Mouse (Mus musculus) adipocyte (in vitro differentiated cells): ENCODE results near the gene Uqcr11.

Source experiments
- DNase-seq: peaks from one replicate; pipeline ENCODE4 v3.0.0-alpha.2; 2016; ENCODE audit warnings: low spot score

Uqcr11 gene

DNA sequence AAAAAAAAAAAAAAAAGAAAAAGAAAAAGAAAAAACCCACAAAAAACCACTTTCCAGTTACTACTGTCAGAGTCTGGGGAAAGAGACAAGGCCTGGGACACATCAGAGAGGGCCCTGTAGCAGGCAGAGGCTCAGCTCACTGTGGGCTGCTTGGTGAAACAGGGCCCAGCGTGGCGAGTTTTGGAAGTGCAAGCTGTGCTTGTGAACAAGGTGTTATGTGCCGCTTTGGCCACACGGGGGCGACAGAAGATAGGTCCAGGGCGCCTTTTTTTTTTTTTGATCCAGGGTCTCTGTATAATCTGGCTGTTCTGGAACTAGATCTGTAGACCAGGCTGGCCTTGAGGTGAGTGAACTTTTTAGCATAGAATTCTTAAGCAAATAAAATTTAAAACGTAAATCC is 30.5 kb downstream of the Uqcr11 start:
- DNase-seq, result peak; percentile 95

- no peak for DNase-seq
Observed at GRCm38 (mm10) chr10:80374063-80374462, 32.6 kb downstream of the Uqcr11 start.

DNA sequence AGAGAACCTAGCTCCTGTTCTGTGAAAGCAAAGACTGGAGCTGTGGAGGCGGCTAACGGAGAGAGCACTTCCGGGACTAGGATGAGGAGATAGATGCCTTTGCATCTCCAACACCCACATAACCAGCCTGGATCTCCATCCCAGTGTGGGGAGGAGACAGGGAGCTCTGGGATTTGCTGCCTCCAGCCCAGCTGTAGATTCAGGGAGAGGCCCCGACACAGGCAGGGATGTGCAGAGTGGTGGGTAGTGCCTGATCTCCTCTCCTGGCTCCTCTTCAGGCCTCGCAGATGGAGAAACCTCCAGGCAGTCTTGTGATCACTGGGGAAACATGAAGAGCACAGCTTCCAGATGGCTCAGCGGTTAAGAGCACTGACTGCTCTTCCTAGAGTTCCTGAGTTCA is 33.9 kb downstream of the Uqcr11 start:
- no peak for DNase-seq

- DNase-seq, result no peak
Observed at GRCm38 (mm10) chr10:80371983-80372382, 34.6 kb downstream of the Uqcr11 start.

GRCm38 (mm10) chr10:80371411-80371966 is 35.1 kb downstream of the Uqcr11 start:
- no peak for DNase-seq

GRCm38 (mm10) chr10:80369995-80370747 is 36.5 kb downstream of the Uqcr11 start:
- DNase-seq, result no peak

DNA sequence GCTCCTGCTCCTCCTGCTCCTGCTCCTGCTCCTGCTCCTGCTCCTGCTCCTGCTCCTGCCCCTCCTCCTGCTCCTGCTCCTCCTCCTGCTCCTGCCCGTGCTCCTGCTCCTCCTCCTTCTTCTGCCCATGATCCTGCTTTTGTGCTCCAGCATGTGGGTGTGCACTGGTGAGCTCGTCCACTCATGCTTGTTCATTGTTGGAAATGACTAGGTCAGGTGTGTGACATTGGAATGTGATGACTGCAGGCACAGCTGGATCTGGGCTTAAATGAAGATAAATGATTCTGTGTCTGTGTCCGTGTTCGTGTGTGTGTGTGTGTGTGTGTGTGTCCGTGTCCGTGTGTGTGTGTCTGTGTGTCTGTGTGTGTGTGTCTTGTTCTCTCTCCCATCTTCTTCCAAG is 38.2 kb downstream of the Uqcr11 start:
- DNase-seq, result no peak

DNA sequence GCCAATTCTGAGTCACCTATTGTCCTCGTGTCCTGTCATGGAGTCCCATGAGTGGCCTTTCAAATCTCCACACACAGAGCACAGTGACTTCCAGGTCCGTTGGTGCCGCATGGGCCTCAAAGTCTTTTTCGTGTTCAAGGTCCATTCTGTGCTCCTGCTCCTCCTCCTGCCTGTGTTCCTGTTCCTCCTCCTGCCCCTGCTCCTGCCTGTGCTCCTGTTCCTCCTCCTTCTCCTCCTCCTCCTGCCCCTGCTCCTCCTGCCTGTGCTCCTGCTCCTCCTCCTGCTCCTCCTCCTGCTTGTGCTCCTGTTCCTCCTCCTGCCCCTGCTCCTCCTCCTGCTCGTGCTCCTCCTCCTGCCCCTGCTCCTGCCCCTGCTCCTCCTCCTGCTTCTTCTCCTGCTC is 38.7 kb downstream of the Uqcr11 start:
- no peak for DNase-seq

- no peak for DNase-seq
Observed at GRCm38 (mm10) chr10:80365736-80366135, 40.9 kb downstream of the Uqcr11 start.

DNA sequence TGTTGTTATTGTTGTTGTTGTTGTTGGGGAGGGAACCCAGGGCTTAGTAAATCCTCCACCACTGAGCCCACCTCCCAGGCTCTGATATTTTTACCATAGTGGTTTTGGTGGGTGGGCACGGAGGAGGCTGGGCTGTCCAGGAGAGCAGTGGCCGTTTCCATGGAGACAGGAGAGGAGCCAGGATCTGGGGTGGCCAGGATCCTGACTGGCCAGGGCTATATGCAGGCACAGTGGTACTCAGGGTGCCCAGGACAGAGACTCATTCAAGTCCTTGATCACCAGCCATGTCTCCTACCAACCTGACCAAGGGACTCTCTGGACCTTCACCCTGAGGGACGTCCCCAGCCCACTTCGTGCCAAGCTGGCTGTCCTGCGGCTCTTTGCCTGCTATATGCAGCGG is 42.9 kb downstream of the Uqcr11 start:
- no peak for DNase-seq

DNA sequence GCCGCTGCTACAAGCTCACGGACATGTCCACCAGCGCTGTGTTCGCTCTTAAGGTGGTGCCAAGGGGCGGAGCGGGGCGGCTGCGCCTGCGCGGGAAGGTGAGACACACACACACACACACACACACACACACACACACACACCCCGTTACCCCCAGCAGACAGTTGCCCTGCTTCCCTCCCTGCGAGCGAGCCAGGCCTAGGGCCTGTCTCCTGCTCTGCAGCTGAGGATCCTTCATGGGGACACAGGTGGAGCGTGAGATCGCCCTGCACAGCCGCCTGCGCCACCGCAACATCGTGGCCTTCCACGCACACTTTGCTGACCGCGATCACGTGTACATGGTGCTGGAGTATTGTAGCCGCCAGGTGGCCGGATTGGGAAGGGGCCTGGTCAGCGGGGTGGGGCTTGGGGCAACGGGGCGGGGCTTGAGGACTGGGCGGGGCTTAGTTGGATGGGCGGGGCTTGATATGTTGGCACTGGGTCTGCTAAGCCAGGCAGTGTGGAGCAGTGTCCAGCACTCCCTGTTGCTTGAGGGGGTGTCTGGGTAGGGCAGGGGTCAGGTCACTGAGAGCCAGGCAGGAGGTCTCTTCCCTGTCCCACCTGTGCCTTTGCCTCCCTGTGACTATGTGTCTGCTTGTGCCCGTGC is 48.5 kb downstream of the Uqcr11 start:
- DNase-seq, result no peak

- no peak for DNase-seq
Observed at GRCm38 (mm10) chr10:80357336-80357735, 49.3 kb downstream of the Uqcr11 start.

- no peak for DNase-seq
Observed at GRCm38 (mm10) chr10:80356737-80357136, 49.9 kb downstream of the Uqcr11 start.

GRCm38 (mm10) chr10:80356001-80356682 is 50.5 kb downstream of the Uqcr11 start, which contains the start of gene Plk5:
Plk5 (plus strand) TSS chr10:80356459.
- no peak for DNase-seq

DNA sequence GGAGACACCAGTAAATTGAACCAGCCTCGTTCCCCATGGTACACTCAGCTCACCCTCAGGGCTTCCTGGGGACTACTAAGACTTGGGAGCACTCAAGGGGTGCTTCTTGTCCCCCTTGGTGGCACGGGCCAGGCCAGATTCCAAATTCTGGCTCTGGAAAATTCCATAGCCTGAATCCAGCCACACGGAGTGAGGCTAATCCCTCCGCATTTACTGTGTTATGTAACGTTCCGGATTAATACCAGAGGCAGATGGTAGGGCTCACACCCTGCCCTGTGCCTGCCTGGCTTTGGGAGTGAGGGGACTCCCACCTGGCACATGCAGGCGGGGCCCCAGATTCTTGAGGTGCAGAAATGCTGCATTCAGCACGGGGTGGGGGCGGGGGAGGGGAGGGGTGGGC is 51.2 kb downstream of the Uqcr11 start:
- no peak for DNase-seq
